Mouse (Mus musculus) embryonic facial prominence, embryonic 14.5 days (tissue): ENCODE results near the gene Slc10a1. TPM values are rescaled to one million over a fixed set of nuclear protein-coding genes. Genes with fewer than 3 reads are reported as not detected.

Source experiments
- ATAC-seq: fragments of 200-750 bp; cut with Nextera tagmentation; 2 replicates; pipeline ENCODE4 v1.8.0; 2017; ENCODE audit warnings: low read depth, moderate number of reproducible peaks, moderate TSS enrichment
- DNase-seq: peaks from one replicate; pipeline ENCODE4 v3.0.0-alpha.2; 2015; ENCODE audit warnings: low spot score
- H3K27ac ChIP-seq: fragments of 300-500 bp; sonication (generic); replicated peaks from 2 replicates; pipeline ENCODE4 v1.5.1; 2014; ENCODE audit warnings: low read depth, mild to moderate bottlenecking, low read length, moderate library complexity
- H3K27me3 ChIP-seq: fragments of 300-500 bp; sonication (generic); replicated peaks from 2 replicates; pipeline ENCODE4 v1.6.1; 2014; ENCODE audit warnings: low read length; ENCODE audit not compliant: control insufficient read depth, insufficient read depth
- H3K36me3 ChIP-seq: fragments of 300-500 bp; sonication (generic); 2 replicates; pipeline ENCODE4 v1.6.1; 2014; ENCODE audit warnings: low read length, mixed read lengths; ENCODE audit not compliant: control insufficient read depth, insufficient read depth
- H3K4me1 ChIP-seq: fragments of 300-500 bp; sonication (generic); 2 replicates; pipeline ENCODE4 v1.6.1; 2014; ENCODE audit warnings: antibody characterized with exemption, low read length; ENCODE audit not compliant: control insufficient read depth, insufficient read depth
- H3K4me2 ChIP-seq: fragments of 300-500 bp; sonication (generic); 2 replicates; pipeline ENCODE4 v1.6.1; 2014; ENCODE audit warnings: low read depth, mild to moderate bottlenecking, low read length, moderate library complexity, mixed read lengths
- H3K4me3 ChIP-seq: fragments of 300-500 bp; sonication (generic); 2 replicates; pipeline ENCODE4 v1.5.1; 2014; ENCODE audit warnings: low read depth, mild to moderate bottlenecking, low read length
- H3K9ac ChIP-seq: fragments of 300-500 bp; sonication (generic); 2 replicates; pipeline ENCODE4 v1.6.1; 2014; ENCODE audit warnings: low read depth, mild to moderate bottlenecking, low read length, moderate library complexity, mixed read lengths
- H3K9me3 ChIP-seq: fragments of 300-500 bp; sonication (generic); 2 replicates; pipeline ENCODE4 v1.6.1; 2016; ENCODE audit warnings: low read length; ENCODE audit not compliant: control insufficient read depth
- WGBS: fragments of 180-500 bp; shearing (Covaris S2); extraction: QIAGEN DNeasy Blood & Tissue Kit; methylation state at CpG from one replicate; pipeline ENCODE4 v1.1.7; 2014; 5-methylcytosine and 5-hydroxymethylcytosine counted together
- polyA plus RNA-seq: library from polyadenylated mRNA; unstranded; fragments of >200 nt; fragmentation: Nextera tagmentation; extraction: Ambion mirVana; gene quantifications from 2 replicates; pipeline ENCODE4 v1.2.1, GENCODE M21; 2014

The Slc10a1 gene
- 0.45 and 0.47 TPM in 2 replicates for polyA plus RNA-seq

GRCm38 (mm10) chr12:80968605-80969004, at the start of gene Slc10a1:
Gene Slc10a1, minus strand, starts transcription at chr12:80968705.
- no peak within 1 kb of the TSS for H3K9ac ChIP-seq
- no peaks in the 10 kb centered on the region for H3K27me3 ChIP-seq
- DNase-seq, result no peak
- H3K36me3 ChIP-seq, result no peaks in the 10 kb centered on the region
- H3K4me2 ChIP-seq, result no peak within 1 kb of the TSS
- no peak within 1 kb of the TSS for H3K27ac ChIP-seq
- H3K4me1 ChIP-seq, result no peaks in the 10 kb centered on the region
- no peak for ATAC-seq
- H3K4me3 ChIP-seq, result no peak within 1 kb of the TSS
- 81% methylated on average over 5 of the region's 5 CpGs for WGBS
- no peaks in the 10 kb centered on the region for H3K9me3 ChIP-seq

- H3K4me1 ChIP-seq, result no peaks in the 10 kb centered on the region
- H3K9me3 ChIP-seq, result no peaks in the 10 kb centered on the region
- no peaks in the 10 kb centered on the region for H3K36me3 ChIP-seq
- 89% methylated on average over 12 of the region's 12 CpGs for WGBS
- H3K27ac ChIP-seq, result no peak overlapping the region
- H3K27me3 ChIP-seq, result no peaks in the 10 kb centered on the region
- DNase-seq, result no peak
- no peak overlapping the region for H3K4me2 ChIP-seq
- H3K4me3 ChIP-seq, result no peak overlapping the region
- no peak overlapping the region for H3K9ac ChIP-seq
- ATAC-seq, result no peak
Observed at GRCm38 (mm10) chr12:81017624-81018023, 49.1 kb upstream of the Slc10a1 start.

- no peak for ATAC-seq
- WGBS, result 68% methylated on average over 11 of the region's 11 CpGs
- Histone ChIP-seq H3K4me1 (peaks cover 12% of the 10 kb centered on the region), H3K27me3 (no peaks in the 10 kb centered on the region), H3K9me3 (no peaks in the 10 kb centered on the region), H3K27ac (no peak overlapping the region), H3K4me2 (no peak overlapping the region), H3K36me3 (no peaks in the 10 kb centered on the region), H3K9ac (no peak overlapping the region), H3K4me3 (no peak overlapping the region)
- no peak for DNase-seq
Observed at GRCm38 (mm10) chr12:81013496-81013895, 45.0 kb upstream of the Slc10a1 start.

GRCm38 (mm10) chr12:81011994-81012393, 43.5 kb upstream of the Slc10a1 start:
- no peak overlapping the region for H3K9ac ChIP-seq
- H3K4me1 ChIP-seq, result peaks cover 12% of the 10 kb centered on the region
- ATAC-seq (no peak), DNase-seq (no peak)
- no peaks in the 10 kb centered on the region for H3K9me3 ChIP-seq
- H3K27me3 ChIP-seq, result no peaks in the 10 kb centered on the region
- H3K27ac ChIP-seq, result no peak overlapping the region
- H3K36me3 ChIP-seq, result no peaks in the 10 kb centered on the region
- no peak overlapping the region for H3K4me3 ChIP-seq
- H3K4me2 ChIP-seq, result no peak overlapping the region
- WGBS, result 77% methylated on average over 2 of the region's 2 CpGs

- peak; percentile 65 for ATAC-seq
- peak overlapping the region; percentile 45; the same call in 1 of the 2 replicates for H3K9ac ChIP-seq
Observed at GRCm38 (mm10) chr12:81009813-81010212, 41.3 kb upstream of the Slc10a1 start.

GRCm38 (mm10) chr12:81002841-81003635, 34.5 kb upstream of the Slc10a1 start:
- Histone ChIP-seq H3K9me3 (no peaks in the 10 kb centered on the region), H3K4me2 (no peak overlapping the region), H3K9ac (no peak overlapping the region), H3K27ac (no peak overlapping the region), H3K27me3 (no peaks in the 10 kb centered on the region; the same call in 1 of the 2 replicates), H3K36me3 (no peaks in the 10 kb centered on the region), H3K4me3 (no peak overlapping the region), H3K4me1 (peaks cover 7% of the 10 kb centered on the region)
- DNase-seq (peak; percentile 37), ATAC-seq (no peak)
- 12% methylated on average over 13 of the region's 13 CpGs for WGBS

More at GRCm38 (mm10) chr12:81009813-81010212, 41.3 kb upstream of the Slc10a1 start:
- peak; percentile 57 for DNase-seq
- peak overlapping the region; percentile 35 for H3K4me2 ChIP-seq
- no peaks in the 10 kb centered on the region for H3K9me3 ChIP-seq
- 8% methylated on average over 3 of the region's 3 CpGs for WGBS
- H3K27me3 ChIP-seq, result no peaks in the 10 kb centered on the region
- peaks cover 12% of the 10 kb centered on the region for H3K4me1 ChIP-seq
- no peak overlapping the region for H3K27ac ChIP-seq
- H3K36me3 ChIP-seq, result no peaks in the 10 kb centered on the region
- no peak overlapping the region for H3K4me3 ChIP-seq

- no peak for DNase-seq
- no peaks in the 10 kb centered on the region for H3K9me3 ChIP-seq
- H3K27me3 ChIP-seq, result no peaks in the 10 kb centered on the region; the same call in 1 of the 2 replicates
- no peak overlapping the region for H3K4me3 ChIP-seq
- H3K27ac ChIP-seq, result no peak overlapping the region
- no peaks in the 10 kb centered on the region for H3K36me3 ChIP-seq
- ATAC-seq, result no peak
- H3K4me1 ChIP-seq, result peaks cover 7% of the 10 kb centered on the region; the same call in 1 of the 2 replicates
- 85% methylated on average over 4 of the region's 4 CpGs for WGBS
- no peak overlapping the region for H3K4me2 ChIP-seq
- no peak overlapping the region for H3K9ac ChIP-seq
Observed at GRCm38 (mm10) chr12:81000924-81001323, 32.4 kb upstream of the Slc10a1 start.

- no peaks in the 10 kb centered on the region; the same call in 1 of the 2 replicates for H3K27me3 ChIP-seq
- no peaks in the 10 kb centered on the region for H3K9me3 ChIP-seq
- H3K36me3 ChIP-seq, result no peaks in the 10 kb centered on the region
- DNase-seq, result peak; percentile 61
- peak; percentile 85 for ATAC-seq
- H3K9ac ChIP-seq, result peak overlapping the region; percentile 41; the same call in 1 of the 2 replicates
- no peak overlapping the region; the same call in 1 of the 2 replicates for H3K27ac ChIP-seq
- H3K4me1 ChIP-seq, result peaks cover 7% of the 10 kb centered on the region; the same call in 1 of the 2 replicates
- peak overlapping the region; percentile 18 for H3K4me3 ChIP-seq
- peak overlapping the region; percentile 51 for H3K4me2 ChIP-seq
- WGBS, result 2% methylated on average over 33 of the region's 33 CpGs
Observed at GRCm38 (mm10) chr12:80998528-80999221, 30.2 kb upstream of the Slc10a1 start.
